Mouse (Mus musculus) forebrain, embryonic 13.5 days (tissue): ENCODE data around the gene Cep128. TPM values are rescaled to one million over a fixed set of nuclear protein-coding genes. Genes with fewer than 3 reads are reported as not detected.

ENCODE experiments used
- ATAC-seq: fragments of 200-750 bp; cut with Nextera tagmentation; 2 replicates; pipeline ENCODE4 v1.8.0; 2017
- H3K27ac ChIP-seq: fragments of 300-500 bp; sonication (generic); 2 replicates; pipeline ENCODE4 v1.5.1; 2015; ENCODE audit warnings: inconsistent platforms, mild to moderate bottlenecking, moderate library complexity
- H3K27me3 ChIP-seq: fragments of 300-500 bp; sonication (generic); 2 replicates; pipeline ENCODE4 v1.6.1; 2015; ENCODE audit warnings: mild to moderate bottlenecking, inconsistent platforms
- H3K36me3 ChIP-seq: fragments of 300-500 bp; sonication (generic); 2 replicates; pipeline ENCODE4 v1.6.1; 2015; ENCODE audit warnings: mild to moderate bottlenecking, inconsistent platforms; ENCODE audit not compliant: poor library complexity, severe bottlenecking
- H3K4me1 ChIP-seq: fragments of 300-500 bp; sonication (generic); 2 replicates; pipeline ENCODE4 v1.6.1; 2015; ENCODE audit warnings: inconsistent platforms
- H3K4me2 ChIP-seq: fragments of 300-500 bp; sonication (generic); 2 replicates; pipeline ENCODE4 v1.6.1; 2015; ENCODE audit warnings: inconsistent platforms, mild to moderate bottlenecking, moderate library complexity
- H3K4me3 ChIP-seq: fragments of 300-500 bp; sonication (generic); 2 replicates; pipeline ENCODE4 v1.5.1; 2015; ENCODE audit warnings: mild to moderate bottlenecking, inconsistent platforms
- H3K9ac ChIP-seq: fragments of 300-500 bp; sonication (generic); 2 replicates; pipeline ENCODE4 v1.6.1; 2015; ENCODE audit warnings: mild to moderate bottlenecking, inconsistent platforms
- H3K9me3 ChIP-seq: fragments of 300-500 bp; sonication (generic); replicated peaks from 2 replicates; pipeline ENCODE4 v1.6.1; 2016; ENCODE audit warnings: inconsistent platforms
- WGBS: fragments of 180-500 bp; shearing (Covaris S2); methylation state at CpG from one replicate; pipeline ENCODE4 v1.1.7; 2015; 5-methylcytosine and 5-hydroxymethylcytosine counted together
- polyA plus RNA-seq: library from polyadenylated mRNA; unstranded; fragments of >200 nt; fragmentation: Nextera tagmentation; extraction: Ambion mirVana; gene quantifications from 2 replicates; pipeline ENCODE4 v1.2.1, GENCODE M21; 2015

Gene Cep128
- polyA plus RNA-seq, 1 experiment from 2014 or later: 8.9 TPM

DNA sequence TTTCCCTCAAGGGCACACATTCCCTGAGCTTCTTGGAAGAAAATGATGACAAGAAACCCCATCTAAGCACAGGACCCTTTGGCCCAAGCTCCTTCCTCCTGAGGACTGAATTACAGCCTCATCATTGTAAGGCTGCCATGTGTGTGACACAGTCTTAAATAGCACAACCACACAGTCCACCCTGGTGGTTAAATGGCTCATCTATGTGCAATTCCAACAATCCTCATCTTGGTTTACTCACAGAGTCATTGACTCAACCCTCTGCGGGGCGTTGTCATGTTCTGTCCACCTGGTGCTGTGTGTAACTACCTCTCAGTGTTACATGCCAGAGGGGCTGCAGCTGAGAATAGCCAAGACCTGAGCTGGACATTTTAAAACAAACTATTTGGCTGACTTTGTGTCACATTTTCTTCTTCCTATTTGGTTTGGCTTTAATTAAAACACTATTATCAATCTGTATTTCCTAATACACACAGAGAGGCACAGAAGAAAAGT, 313.6 kb downstream of the Cep128 start:
- H3K27ac ChIP-seq: no peak overlapping the region
- no peaks in the 10 kb centered on the region for H3K27me3 ChIP-seq
- H3K4me1 ChIP-seq: no peaks in the 10 kb centered on the region
- H3K9ac ChIP-seq: no peak overlapping the region
- ATAC-seq: no peak
- H3K9me3 ChIP-seq: no peaks in the 10 kb centered on the region
- WGBS: 94% methylated on average over 2 of the region's 2 CpGs
- no peak overlapping the region for H3K4me2 ChIP-seq
- no peak overlapping the region for H3K4me3 ChIP-seq
- H3K36me3 ChIP-seq: no peaks in the 10 kb centered on the region

DNA sequence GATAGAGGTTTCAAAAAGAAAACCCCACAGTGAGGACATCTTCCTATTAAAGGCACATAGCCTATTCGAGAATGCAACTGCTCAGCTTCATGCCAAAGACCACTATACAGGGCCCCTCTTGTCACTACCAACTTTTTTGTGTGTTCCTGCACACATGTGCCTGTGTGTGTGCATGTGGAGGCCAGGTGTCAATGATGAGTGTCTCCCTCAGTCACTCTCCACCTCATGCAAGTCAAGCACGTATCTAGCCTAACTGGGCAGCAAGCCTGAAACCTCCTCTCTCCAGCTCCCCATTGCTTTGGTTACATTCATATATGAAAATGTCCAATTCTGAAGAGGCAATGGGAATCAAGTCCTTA, 317.1 kb downstream of the Cep128 start:
- H3K9me3 ChIP-seq: no peaks in the 10 kb centered on the region
- H3K4me2 ChIP-seq: no peak overlapping the region
- 87% methylated on average over 2 of the region's 2 CpGs for WGBS
- H3K27ac ChIP-seq: no peak overlapping the region
- no peaks in the 10 kb centered on the region for H3K4me1 ChIP-seq
- no peak overlapping the region for H3K9ac ChIP-seq
- no peaks in the 10 kb centered on the region for H3K27me3 ChIP-seq
- ATAC-seq: no peak
- H3K36me3 ChIP-seq: no peaks in the 10 kb centered on the region
- H3K4me3 ChIP-seq: no peak overlapping the region

DNA sequence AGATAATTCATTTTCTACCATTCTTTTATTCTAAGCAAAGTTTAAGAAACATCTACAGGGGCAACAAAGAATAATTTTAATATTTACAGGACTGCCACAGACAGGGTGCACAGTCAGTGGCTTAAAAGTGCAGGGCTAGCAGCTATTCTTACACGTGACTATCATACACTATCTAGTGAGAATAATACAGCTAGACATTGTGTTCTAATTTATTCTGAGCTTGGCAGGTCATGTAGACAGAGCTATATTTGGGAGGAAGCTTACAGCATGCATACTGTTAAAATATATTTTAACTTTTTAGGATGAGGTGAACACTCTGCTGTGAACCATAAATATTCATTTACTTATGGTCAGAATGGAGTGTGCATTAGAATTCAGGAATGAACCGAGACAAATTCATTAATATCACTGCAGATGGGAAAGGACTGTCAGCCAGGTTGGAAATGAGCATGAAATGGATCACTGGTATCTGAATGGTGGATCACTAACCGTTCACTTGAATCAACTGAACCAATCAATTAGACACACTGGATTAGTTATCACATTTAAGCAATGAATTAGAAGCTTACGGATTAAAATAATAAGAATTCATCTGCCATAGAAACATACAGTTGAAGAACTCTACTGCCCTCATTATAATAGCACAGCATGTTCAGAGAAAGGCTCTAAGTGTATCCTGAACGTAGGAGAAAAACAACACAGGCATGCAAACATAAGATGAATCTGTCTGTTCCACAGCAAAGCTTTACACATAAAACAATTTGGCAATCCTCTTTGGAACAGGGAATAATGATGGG, 317.7 kb downstream of the Cep128 start:
- Histone ChIP-seq H3K9ac (no peak overlapping the region), H3K9me3 (no peaks in the 10 kb centered on the region), H3K27me3 (no peaks in the 10 kb centered on the region), H3K4me3 (no peak overlapping the region), H3K36me3 (no peaks in the 10 kb centered on the region), H3K4me1 (no peaks in the 10 kb centered on the region), H3K27ac (no peak overlapping the region), H3K4me2 (no peak overlapping the region)
- no peak for ATAC-seq
- 69% methylated on average over 5 of the region's 5 CpGs for WGBS

DNA sequence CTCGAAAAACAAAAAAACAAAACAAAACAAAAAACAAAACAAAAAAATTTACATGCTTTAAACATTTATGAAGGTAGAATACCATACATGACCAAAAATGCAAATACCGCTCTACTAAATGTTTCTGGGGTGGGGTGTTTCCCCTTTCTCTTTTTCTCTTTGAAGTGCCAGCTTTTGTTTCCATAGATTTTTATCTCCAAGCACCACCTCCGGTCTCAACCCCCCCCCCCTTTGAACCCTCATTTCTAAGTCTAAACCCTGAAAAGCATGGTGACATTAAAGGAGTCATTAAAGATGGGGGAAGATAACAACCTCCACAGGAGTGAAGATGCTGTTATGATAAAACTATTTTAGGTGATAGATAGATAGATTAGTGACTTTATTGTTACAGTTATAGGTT, 318.8 kb downstream of the Cep128 start:
- Histone ChIP-seq H3K9ac (no peak overlapping the region), H3K4me1 (no peaks in the 10 kb centered on the region), H3K36me3 (no peaks in the 10 kb centered on the region), H3K9me3 (no peaks in the 10 kb centered on the region), H3K27ac (no peak overlapping the region), H3K4me3 (no peak overlapping the region), H3K4me2 (no peak overlapping the region), H3K27me3 (no peaks in the 10 kb centered on the region)
- ATAC-seq: no peak
- WGBS: 86% methylated on average over 3 of the region's 3 CpGs

DNA sequence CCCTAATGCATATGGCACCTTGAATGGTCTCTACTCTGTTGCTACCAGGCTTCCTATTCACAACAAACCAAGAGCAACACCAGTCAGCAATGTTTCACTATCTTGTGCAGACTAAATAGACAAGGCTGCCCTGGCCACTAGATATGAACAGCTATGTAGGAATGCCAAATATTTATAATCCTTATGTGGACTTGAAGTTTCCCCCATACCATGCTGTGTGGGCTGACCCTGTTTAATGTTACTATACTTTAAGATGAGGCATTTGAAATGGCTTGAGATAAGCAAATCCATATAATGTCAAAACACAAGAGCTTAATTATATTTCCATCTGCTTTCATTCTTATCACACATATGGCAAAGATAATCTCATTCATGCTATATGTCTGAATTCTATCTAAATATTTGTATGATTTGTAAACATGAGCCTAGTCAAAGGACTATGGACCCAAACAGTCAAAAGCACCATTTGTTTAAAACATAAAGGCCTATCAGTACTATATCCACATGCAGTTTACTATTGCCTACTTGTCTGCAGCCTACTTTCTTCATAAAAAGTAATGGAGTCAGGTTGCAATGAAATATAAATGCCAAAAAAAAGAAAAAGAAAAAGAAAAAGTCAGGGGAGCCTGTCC, 319.7 kb downstream of the Cep128 start:
- Histone ChIP-seq H3K4me1 (no peaks in the 10 kb centered on the region), H3K9ac (no peak overlapping the region), H3K4me2 (no peak overlapping the region), H3K9me3 (no peaks in the 10 kb centered on the region), H3K36me3 (no peaks in the 10 kb centered on the region), H3K27me3 (no peaks in the 10 kb centered on the region), H3K27ac (no peak overlapping the region), H3K4me3 (no peak overlapping the region)
- no peak for ATAC-seq

DNA sequence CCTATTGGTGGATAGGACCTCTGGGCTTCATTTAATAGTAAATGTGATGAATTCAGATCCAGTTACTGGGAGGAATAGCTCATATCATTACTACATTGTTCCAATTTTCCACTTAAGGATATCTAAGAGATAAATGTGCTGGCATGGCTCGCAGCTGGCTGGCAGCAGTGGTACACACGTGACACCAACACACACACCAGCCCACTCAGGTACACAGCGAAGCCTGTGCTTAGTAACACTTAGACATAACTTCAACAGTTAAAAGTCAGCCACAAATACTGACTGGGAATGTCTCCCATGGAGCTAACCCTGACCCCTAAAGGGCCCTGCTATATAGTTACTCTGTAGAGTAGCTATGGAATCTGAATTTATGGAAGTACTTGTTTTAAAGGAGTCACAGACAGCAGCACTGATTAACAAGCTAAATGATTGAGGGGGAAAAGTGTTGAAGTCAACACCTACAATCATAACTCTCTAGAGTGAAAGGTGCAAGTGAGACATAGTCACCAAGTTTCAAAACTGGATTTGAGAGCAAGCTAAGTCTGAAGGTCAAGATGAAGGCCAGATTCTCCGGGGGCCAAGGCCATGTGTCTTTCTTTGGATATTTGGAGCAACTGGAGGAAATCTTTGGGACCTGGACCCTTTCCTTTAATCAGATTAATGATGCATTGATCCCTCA, 320.7 kb downstream of the Cep128 start:
- no peak overlapping the region for H3K27ac ChIP-seq
- H3K4me1 ChIP-seq: no peaks in the 10 kb centered on the region
- no peaks in the 10 kb centered on the region for H3K36me3 ChIP-seq
- no peak overlapping the region for H3K4me2 ChIP-seq
- H3K9me3 ChIP-seq: no peaks in the 10 kb centered on the region
- 86% methylated on average over 4 of the region's 4 CpGs for WGBS
- ATAC-seq: no peak
- no peak overlapping the region for H3K4me3 ChIP-seq
- H3K27me3 ChIP-seq: no peaks in the 10 kb centered on the region
- no peak overlapping the region for H3K9ac ChIP-seq

DNA sequence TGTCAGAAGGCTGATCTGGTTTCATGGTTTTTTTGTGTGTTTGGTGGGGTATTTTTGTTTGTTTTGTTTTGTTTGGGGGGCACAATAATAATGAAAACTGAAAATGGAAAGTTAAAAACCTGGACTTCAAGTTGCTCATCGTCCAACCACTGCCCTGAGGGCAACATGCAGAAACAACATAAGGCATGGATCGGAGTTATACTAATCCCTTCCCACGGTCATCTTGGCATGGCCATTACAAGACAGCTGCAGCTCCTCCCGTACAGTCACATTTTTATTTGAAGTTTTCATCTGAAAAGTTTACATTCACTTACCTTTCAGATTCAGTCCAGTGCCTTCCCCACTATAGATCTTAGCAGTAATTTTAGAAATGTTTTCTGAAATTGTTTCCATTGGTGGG, 321.5 kb downstream of the Cep128 start:
- H3K27ac ChIP-seq: no peak overlapping the region
- no peak overlapping the region for H3K4me2 ChIP-seq
- H3K27me3 ChIP-seq: no peaks in the 10 kb centered on the region
- no peaks in the 10 kb centered on the region for H3K4me1 ChIP-seq
- H3K36me3 ChIP-seq: no peaks in the 10 kb centered on the region
- no peaks in the 10 kb centered on the region for H3K9me3 ChIP-seq
- no peak for ATAC-seq
- H3K4me3 ChIP-seq: no peak overlapping the region
- H3K9ac ChIP-seq: no peak overlapping the region
- 91% methylated on average over 4 of the region's 4 CpGs for WGBS

DNA sequence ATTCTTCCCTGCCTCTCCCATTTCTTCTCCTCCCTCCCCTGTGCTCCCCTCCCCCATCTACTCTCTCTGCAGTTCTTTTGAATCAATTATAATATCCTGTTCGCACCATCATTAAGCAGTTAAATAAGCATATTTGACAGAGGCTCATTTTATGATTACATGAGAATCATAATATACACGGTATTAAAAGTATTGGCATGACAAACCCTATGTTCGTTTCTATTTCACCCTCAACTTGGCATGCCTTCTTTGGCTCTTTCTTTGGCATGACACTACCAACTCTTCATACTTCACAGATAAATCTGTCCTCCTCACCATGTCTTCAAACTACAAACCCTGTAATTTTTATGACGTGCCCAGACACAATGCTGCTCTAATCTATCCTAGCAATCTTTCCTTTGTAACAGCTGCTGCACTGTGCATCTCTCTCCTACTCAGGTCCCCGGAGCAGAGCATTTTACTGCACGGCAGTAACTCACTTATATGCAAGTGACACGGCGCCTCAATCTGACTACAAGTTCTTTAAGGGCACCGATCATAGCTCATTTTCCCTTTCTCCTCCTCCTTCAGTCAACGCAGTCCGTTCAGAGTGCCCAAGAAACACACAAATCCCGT, 324.4 kb downstream of the Cep128 start:
- 89% methylated on average over 12 of the region's 12 CpGs for WGBS
- Histone ChIP-seq H3K4me1 (no peaks in the 10 kb centered on the region), H3K4me3 (no peak overlapping the region), H3K4me2 (no peak overlapping the region), H3K9ac (no peak overlapping the region), H3K27ac (no peak overlapping the region), H3K27me3 (no peaks in the 10 kb centered on the region), H3K36me3 (no peaks in the 10 kb centered on the region), H3K9me3 (no peaks in the 10 kb centered on the region)
- no peak for ATAC-seq

DNA sequence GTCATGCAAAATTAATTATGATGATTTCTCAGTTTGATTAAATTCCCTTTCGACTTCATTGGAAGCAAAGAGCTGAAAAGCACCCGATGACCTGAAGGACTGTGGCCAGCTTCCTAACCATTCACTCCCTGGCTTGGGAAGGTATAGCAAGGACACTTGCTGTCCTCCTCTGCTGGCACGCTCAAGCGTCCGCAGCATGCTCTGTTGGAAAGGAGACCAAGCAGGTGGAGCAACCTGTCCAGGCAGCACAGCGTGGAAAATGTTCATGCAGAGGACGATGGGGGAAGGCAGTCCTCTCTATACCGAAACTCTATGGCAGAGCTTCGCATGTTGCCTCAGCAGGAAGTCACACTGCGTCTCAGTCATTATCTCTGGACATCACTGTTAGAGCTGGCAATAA, 327.3 kb downstream of the Cep128 start:
- Histone ChIP-seq H3K4me2 (no peak overlapping the region), H3K27ac (no peak overlapping the region), H3K36me3 (no peaks in the 10 kb centered on the region), H3K27me3 (no peaks in the 10 kb centered on the region), H3K9ac (no peak overlapping the region), H3K9me3 (no peaks in the 10 kb centered on the region), H3K4me3 (no peak overlapping the region), H3K4me1 (no peaks in the 10 kb centered on the region)
- ATAC-seq: no peak
- 92% methylated on average over 10 of the region's 10 CpGs for WGBS

DNA sequence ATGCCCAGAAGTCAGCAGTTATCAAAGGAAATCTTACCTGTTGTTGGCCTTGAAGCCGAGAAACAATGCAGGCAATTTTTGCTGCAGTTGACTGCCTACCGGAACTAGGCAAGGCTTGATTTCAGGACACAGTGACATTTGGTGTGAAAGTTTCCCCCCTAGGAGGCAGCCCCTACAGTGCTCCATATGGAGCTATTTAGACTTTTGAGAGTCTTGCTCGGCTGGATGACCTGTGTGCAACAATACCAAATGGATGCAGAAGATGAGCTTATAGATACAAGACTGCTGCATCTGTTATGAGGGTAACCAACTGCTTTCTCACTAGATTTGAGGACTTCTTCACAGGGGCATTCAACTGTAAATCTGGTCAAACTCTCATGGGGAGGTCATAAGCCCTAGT, 331.9 kb downstream of the Cep128 start:
- H3K4me1 ChIP-seq: no peaks in the 10 kb centered on the region
- ATAC-seq: no peak
- H3K9ac ChIP-seq: no peak overlapping the region
- H3K27me3 ChIP-seq: no peaks in the 10 kb centered on the region
- no peaks in the 10 kb centered on the region for H3K9me3 ChIP-seq
- WGBS: 84% methylated on average over 3 of the region's 3 CpGs
- no peak overlapping the region for H3K27ac ChIP-seq
- H3K36me3 ChIP-seq: no peaks in the 10 kb centered on the region
- no peak overlapping the region for H3K4me2 ChIP-seq
- no peak overlapping the region for H3K4me3 ChIP-seq

DNA sequence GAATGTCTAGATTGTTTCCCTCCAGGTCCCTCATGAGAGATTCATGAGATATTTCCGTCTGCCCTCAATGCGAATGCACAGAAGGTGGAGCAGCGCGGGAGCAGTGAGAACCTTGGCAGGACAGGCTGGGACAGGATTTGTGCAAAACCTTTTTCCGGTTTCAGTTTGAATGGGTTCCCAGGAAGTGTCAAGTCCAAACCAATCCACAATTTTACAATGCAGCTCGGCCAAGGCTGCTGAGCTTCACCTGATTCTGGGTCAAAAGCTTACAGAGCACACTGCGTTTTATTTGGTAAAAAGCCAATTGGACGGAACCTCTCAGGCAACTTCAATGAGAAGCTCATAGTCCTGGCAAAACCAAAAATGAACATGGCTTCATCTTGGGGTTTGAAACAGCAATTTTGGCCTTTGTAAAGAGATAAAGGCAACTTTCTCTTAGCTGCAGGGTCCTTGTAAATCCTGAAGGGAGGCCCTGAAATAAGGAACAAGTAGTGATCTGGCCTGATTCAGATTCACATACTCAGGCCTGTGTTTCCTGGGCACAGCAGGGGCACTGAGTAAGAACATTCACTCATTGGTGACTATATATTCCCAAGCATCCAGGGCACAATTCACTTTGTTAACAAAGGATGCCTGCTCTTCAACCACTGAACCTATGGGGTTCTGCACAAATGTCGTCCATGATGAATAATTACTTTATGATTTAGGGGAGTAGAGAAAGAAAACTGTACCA, 333.4 kb downstream of the Cep128 start:
- 87% methylated on average over 9 of the region's 9 CpGs for WGBS
- Histone ChIP-seq H3K9ac (no peak overlapping the region), H3K36me3 (no peaks in the 10 kb centered on the region), H3K4me3 (no peak overlapping the region), H3K27me3 (no peaks in the 10 kb centered on the region), H3K27ac (no peak overlapping the region), H3K4me2 (no peak overlapping the region), H3K4me1 (no peaks in the 10 kb centered on the region), H3K9me3 (no peaks in the 10 kb centered on the region)
- ATAC-seq: no peak

DNA sequence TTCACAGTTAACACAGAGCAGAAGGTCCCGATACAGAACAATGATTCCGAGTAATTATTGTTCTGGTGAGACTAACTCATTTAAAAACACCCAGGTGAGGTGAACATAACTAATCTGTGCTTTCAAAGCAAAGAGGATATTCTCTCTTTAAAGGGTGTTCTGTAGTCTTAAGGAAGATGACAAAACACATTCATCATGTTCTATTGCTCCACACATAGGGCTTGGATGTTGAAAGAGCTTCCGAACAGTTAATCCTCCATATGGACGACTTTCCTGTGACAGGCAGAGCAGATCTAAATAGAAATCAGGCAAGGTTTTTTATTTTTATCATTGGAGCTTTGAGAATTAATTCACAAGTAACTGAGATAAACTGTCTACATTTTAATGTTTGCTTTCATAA, 342.8 kb downstream of the Cep128 start:
- ATAC-seq: no peak
- WGBS: 89% methylated on average over 4 of the region's 4 CpGs
- H3K27ac ChIP-seq: no peak overlapping the region
- H3K27me3 ChIP-seq: no peaks in the 10 kb centered on the region
- no peak overlapping the region for H3K9ac ChIP-seq
- no peak overlapping the region for H3K4me2 ChIP-seq
- H3K9me3 ChIP-seq: no peaks in the 10 kb centered on the region
- no peaks in the 10 kb centered on the region for H3K36me3 ChIP-seq
- H3K4me1 ChIP-seq: no peaks in the 10 kb centered on the region
- no peak overlapping the region for H3K4me3 ChIP-seq
